Mouse (Mus musculus): ENCODE measurements around the gene Rassf1. TPM values are rescaled to one million over a fixed set of nuclear protein-coding genes. Genes with fewer than 3 reads are reported as not detected.
"Not testable (repeated sequence)": the region's sequence is repeated elsewhere in the genome, so short reads cannot be mapped to it uniquely, and the experiment has no call there.

Gene Rassf1
- polyA plus RNA-seq, 1 experiment from 2014 or later, result 37.0 TPM

DNA sequence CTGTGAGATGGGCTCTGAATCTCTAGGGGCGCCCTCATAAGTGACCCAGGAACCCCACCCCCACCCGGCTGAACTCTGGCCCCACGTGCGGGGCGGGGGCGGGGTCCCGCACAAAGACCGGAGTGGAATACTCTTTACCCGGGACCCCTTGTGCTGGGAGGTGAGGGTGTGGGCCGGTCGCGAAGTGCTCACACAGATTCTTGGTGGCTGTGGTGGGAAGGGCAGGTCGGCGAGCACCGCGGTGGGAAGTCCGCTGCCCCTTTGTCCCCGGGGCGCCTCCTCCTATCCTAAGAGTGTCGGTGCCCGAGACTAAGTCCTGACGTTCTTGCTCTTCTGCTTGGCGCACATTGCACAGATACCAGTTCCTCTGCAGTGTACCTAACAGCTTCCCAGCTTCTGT, 17.9 kb downstream of the Rassf1 start:
- peak; percentile 21 for ATAC-seq (replicated peaks; ENCODE audit: low FRiP score)
- DNase-seq (ENCODE audit: low spot score), result no peak
- no peaks in the 10 kb centered on the region for H3K9me3 ChIP-seq (ENCODE audit: control insufficient read depth, low read length)
- H3K9ac ChIP-seq (ENCODE audit: low read depth, low read length), result peak overlapping the region; percentile 84
- H3K4me2 ChIP-seq, result peak overlapping the region; percentile 78
- H3K4me1 ChIP-seq (replicated peaks; ENCODE audit: control insufficient read depth, insufficient read depth, low read length), result peaks cover 56% of the 10 kb centered on the region
- H3K27me3 ChIP-seq (replicated peaks; ENCODE audit: control insufficient read depth, insufficient read depth, low read length), result no peaks in the 10 kb centered on the region
- H3K27ac ChIP-seq (ENCODE audit: low read depth, low read length), result peak overlapping the region; percentile 80
- peaks cover 31% of the 10 kb centered on the region for H3K36me3 ChIP-seq (ENCODE audit: control insufficient read depth, insufficient read depth, low read length)
- peak overlapping the region; percentile 80 for H3K4me3 ChIP-seq (ENCODE audit: low read depth, low read length)
- WGBS, result 0% methylated on average over 23 of the region's 23 CpGs

DNA sequence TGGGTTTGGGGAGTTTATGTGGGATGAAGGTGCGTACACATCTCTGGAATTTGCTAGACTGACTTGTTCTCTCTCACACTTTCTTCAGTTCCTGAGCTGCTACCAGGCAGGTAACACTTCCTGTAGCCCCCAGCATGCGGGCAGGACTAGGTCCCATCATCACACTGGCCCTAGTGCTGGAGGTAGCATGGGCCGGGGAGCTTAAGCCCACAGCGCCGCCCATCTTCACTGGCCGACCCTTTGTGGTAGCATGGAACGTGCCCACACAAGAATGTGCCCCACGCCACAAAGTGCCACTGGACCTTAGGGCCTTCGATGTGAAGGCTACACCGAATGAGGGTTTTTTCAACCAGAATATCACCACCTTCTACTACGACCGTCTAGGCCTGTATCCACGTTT, 18.7 kb downstream of the Rassf1 start:
- DNase-seq (ENCODE audit: low spot score) (no peak), ATAC-seq (replicated peaks; ENCODE audit: low FRiP score) (no peak)
- peak overlapping the region; percentile 80 for H3K27ac ChIP-seq (ENCODE audit: low read depth, low read length)
- H3K4me2 ChIP-seq, result peak overlapping the region; percentile 78
- H3K4me1 ChIP-seq (replicated peaks; ENCODE audit: control insufficient read depth, insufficient read depth, low read length), result peaks cover 51% of the 10 kb centered on the region
- H3K4me3 ChIP-seq (ENCODE audit: low read depth, low read length), result peak overlapping the region; percentile 80
- peak overlapping the region; percentile 84 for H3K9ac ChIP-seq (ENCODE audit: low read depth, low read length)
- H3K9me3 ChIP-seq (ENCODE audit: control insufficient read depth, low read length), result no peaks in the 10 kb centered on the region
- H3K36me3 ChIP-seq (ENCODE audit: control insufficient read depth, insufficient read depth, low read length), result peaks cover 29% of the 10 kb centered on the region
- H3K27me3 ChIP-seq (replicated peaks; ENCODE audit: control insufficient read depth, insufficient read depth, low read length), result no peaks in the 10 kb centered on the region
- 57% methylated on average over 13 of the region's 13 CpGs for WGBS

DNA sequence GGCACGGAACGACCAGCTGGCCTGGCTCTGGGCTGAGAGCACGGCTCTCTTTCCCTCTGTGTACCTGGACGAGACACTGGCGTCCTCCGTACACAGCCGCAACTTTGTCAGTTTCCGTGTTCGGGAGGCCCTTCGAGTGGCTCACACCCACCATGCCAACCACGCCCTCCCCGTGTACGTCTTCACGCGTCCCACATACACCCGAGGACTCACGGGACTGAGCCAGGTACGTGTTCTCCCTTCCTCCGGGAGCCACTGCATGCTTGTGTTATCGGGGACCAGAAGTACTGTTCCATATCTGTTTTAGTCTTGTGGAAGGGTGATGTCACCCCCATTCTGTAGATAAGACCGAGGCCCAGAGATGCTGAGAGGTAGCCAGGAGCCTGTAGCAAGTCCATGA, 19.5 kb downstream of the Rassf1 start:
- peak; percentile 64 for ATAC-seq (replicated peaks; ENCODE audit: low FRiP score)
- DNase-seq (ENCODE audit: low spot score), result no peak
- WGBS, result 59% methylated on average over 21 of the region's 21 CpGs
- Histone ChIP-seq H3K4me1 (replicated peaks; ENCODE audit: control insufficient read depth, insufficient read depth, low read length) (peaks cover 52% of the 10 kb centered on the region), H3K9me3 (ENCODE audit: control insufficient read depth, low read length) (no peaks in the 10 kb centered on the region), H3K27me3 (replicated peaks; ENCODE audit: control insufficient read depth, insufficient read depth, low read length) (no peaks in the 10 kb centered on the region), H3K36me3 (ENCODE audit: control insufficient read depth, insufficient read depth, low read length) (peaks cover 25% of the 10 kb centered on the region), H3K4me3 (ENCODE audit: low read depth, low read length) (peak overlapping the region; percentile 80), H3K9ac (ENCODE audit: low read depth, low read length) (peak overlapping the region; percentile 84), H3K27ac (ENCODE audit: low read depth, low read length) (peak overlapping the region; percentile 80), H3K4me2 (peak overlapping the region; percentile 78)

DNA sequence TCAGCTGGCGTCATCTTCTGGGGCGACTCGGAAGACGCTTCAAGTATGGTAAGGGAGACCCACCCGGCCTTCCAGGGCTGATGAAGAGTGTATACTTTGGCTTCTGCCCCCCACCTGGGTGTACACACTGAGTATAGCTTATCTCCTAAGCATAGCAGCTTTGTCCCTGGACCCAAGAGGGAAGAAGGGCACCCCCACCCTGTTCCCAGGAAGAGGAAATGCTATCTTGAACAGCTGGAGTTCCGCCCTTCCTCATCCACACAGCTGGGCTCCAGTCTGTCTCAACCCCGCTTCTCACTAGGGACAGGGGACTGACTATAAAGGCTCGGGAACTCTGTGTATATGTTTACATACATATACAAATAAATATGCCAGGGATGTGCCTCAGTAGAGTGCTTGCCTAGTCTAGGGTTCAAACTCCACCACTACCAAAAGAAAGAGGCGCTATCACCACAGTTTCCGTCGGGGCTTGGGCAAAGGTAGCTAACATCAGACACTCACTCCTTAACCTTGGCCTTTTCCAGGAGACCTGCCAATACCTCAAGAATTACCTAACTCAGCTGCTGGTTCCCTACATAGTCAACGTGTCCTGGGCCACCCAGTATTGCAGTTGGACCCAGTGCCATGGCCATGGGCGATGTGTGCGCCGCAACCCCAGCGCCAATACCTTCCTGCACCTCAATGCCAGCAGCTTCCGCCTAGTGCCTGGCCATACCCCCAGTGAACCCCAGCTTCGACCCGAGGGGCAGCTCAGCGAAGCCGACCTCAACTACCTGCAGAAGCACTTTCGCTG, 20.4 kb downstream of the Rassf1 start:
- Histone ChIP-seq H3K4me3 (ENCODE audit: low read depth, low read length) (peak overlapping the region; percentile 80), H3K9me3 (ENCODE audit: control insufficient read depth, low read length) (no peaks in the 10 kb centered on the region), H3K27ac (ENCODE audit: low read depth, low read length) (peak overlapping the region; percentile 52), H3K27me3 (replicated peaks; ENCODE audit: control insufficient read depth, insufficient read depth, low read length) (no peaks in the 10 kb centered on the region), H3K4me2 (peak overlapping the region; percentile 78), H3K9ac (ENCODE audit: low read depth, low read length) (peak overlapping the region; percentile 84; the same call in 1 of the 2 replicates), H3K4me1 (replicated peaks; ENCODE audit: control insufficient read depth, insufficient read depth, low read length) (peaks cover 52% of the 10 kb centered on the region), H3K36me3 (ENCODE audit: control insufficient read depth, insufficient read depth, low read length) (peaks cover 25% of the 10 kb centered on the region)
- ATAC-seq (replicated peaks; ENCODE audit: low FRiP score) (no peak; the same call in 1 of the 2 replicates), DNase-seq (ENCODE audit: low spot score) (no peak)
- WGBS, result 85% methylated on average over 22 of the region's 22 CpGs

DNA sequence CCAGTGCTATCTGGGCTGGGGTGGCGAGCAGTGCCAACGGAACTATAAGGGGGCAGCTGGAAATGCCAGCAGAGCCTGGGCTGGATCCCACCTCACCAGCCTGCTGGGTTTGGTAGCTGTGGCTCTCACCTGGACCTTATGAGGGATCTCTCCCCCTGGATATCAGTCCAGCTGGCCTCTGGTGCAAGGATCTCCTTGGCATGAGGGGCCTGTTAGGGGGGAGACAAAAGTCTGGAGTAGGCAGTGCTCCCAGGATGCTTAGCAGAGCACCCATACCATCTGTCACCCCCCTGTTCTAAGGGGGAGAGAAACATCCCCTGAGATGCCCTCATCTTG, 20.9 kb downstream of the Rassf1 start:
- peak overlapping the region; percentile 80; the same call in 1 of the 2 replicates for H3K4me3 ChIP-seq (ENCODE audit: low read depth, low read length)
- peak overlapping the region; percentile 52 for H3K27ac ChIP-seq (ENCODE audit: low read depth, low read length)
- no peak for DNase-seq (ENCODE audit: low spot score)
- H3K27me3 ChIP-seq (replicated peaks; ENCODE audit: control insufficient read depth, insufficient read depth, low read length), result no peaks in the 10 kb centered on the region
- H3K9me3 ChIP-seq (ENCODE audit: control insufficient read depth, low read length), result no peaks in the 10 kb centered on the region
- H3K4me1 ChIP-seq (replicated peaks; ENCODE audit: control insufficient read depth, insufficient read depth, low read length), result peaks cover 53% of the 10 kb centered on the region
- H3K4me2 ChIP-seq, result peak overlapping the region; percentile 78
- H3K36me3 ChIP-seq (ENCODE audit: control insufficient read depth, insufficient read depth, low read length), result peaks cover 25% of the 10 kb centered on the region
- H3K9ac ChIP-seq (ENCODE audit: low read depth, low read length), result no peak overlapping the region
- no peak for ATAC-seq (replicated peaks; ENCODE audit: low FRiP score)
- WGBS, result 95% methylated on average over 2 of the region's 2 CpGs

DNA sequence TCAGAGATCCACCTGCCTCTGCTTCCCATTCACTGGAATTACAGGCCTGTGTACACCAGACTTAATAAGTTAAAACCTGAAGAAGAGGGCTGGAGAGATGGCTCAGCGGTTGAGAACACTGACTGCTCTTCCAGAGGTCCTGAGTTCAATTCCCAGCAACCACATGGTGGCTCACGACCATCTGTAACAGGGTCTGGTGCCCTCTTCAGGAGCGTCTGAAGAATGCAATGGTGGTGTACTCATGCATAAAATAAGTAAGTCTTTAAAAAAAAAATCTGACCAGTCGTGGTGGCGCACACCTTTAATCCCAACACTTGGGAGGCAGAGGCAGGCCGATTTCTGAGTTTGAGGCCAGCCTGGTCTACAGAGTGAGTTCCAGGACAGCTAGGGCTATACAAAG, 22.4 kb downstream of the Rassf1 start:
- WGBS, result 78% methylated on average over 6 of the region's 6 CpGs
- Histone ChIP-seq H3K36me3 (ENCODE audit: control insufficient read depth, insufficient read depth, low read length) (peaks cover 25% of the 10 kb centered on the region), H3K4me1 (replicated peaks; ENCODE audit: control insufficient read depth, insufficient read depth, low read length) (peaks cover 48% of the 10 kb centered on the region)

DNA sequence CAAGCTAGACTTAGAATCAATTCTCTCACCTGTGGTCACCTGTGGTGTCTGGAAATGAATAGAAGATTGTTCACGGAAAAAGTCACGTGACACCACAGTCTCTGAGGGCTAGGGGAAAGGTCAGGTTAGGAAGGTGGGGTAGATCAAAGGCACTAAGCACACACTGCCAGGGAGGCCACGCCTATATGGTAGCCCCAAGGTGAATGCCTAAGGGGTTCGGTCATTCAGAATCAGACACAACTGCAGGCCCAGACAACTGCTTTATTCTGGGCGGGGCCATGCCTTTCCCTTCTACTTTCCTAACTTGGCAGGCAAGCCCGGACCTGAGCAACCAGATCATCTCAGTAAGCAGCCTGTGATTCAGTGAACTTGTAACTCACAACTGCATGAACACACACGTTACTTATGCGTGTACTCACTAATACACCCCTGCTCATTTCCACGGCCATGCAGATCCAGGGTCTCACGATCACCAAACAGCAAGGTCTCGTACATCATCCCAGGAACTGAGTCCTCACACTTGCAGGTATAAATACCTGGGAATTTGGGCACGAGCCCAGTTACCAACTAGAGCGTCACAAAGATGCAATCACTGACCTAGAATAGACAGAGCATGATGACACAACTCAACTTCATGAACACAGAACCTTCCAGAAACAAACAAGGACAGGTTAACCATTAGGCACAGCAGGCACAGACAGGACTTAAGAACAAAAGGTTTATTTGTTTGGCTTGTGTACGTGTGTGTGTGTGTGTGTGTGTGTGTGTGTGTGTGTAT, 24.4 kb downstream of the Rassf1 start:
- peak overlapping the region; percentile 88; the same call in 1 of the 2 replicates for H3K4me2 ChIP-seq
- 78% methylated on average over 14 of the region's 14 CpGs for WGBS

More for the DNA sequence above, 22.4 kb downstream of the Rassf1 start:
- not testable (repeated sequence) for H3K4me2 ChIP-seq; H3K9me3 ChIP-seq (ENCODE audit: control insufficient read depth, low read length); H3K27ac ChIP-seq (ENCODE audit: low read depth, low read length); H3K4me3 ChIP-seq (ENCODE audit: low read depth, low read length); ATAC-seq (replicated peaks; ENCODE audit: low FRiP score); H3K9ac ChIP-seq (ENCODE audit: low read depth, low read length); DNase-seq (ENCODE audit: low spot score); H3K27me3 ChIP-seq (replicated peaks; ENCODE audit: control insufficient read depth, insufficient read depth, low read length)

DNA sequence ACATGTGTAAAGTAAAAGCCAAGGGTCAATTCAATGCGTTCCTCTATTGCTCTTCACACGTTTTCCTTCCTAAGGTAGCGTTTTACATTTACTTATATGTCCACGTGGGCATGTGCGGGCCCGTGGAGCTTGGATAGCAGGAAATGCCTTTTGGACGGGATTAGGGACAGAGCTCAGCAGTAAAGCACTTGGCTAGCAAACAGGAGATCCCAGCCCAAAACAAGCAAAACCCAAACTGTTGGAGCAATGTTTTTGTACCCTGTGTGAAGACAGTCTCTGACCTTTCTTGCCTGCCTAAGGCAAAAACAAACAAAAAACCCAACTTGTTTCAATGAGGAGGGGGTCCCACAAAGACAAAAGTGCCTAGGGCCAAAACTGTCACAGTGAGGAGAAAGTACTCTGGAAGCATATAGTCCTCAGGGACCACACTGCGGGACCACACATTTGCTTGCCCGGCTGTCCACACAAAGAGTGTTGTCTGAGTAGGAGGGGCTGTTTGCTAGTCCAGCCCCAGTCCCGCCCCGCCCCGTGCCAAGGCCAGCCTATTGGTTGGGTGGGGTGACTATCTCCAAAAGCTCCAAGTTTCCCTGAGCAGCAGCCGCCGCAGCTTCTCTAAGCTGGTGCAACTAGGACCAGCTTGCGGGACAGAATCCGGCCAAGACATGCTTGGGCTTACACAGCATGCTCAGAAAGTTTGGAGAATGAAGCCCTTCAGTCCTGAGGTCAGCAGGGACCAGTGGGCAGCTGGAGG, 25.2 kb downstream of the Rassf1 start, which contains the start of gene Hyal1:
TSS of gene Hyal1 (plus strand) at position 571 of the 751 bp plus-strand sequence.
- H3K4me1 ChIP-seq (replicated peaks; ENCODE audit: control insufficient read depth, insufficient read depth, low read length), result peaks cover 32% of the 10 kb centered on the region
- no peaks in the 10 kb centered on the region for H3K27me3 ChIP-seq (replicated peaks; ENCODE audit: control insufficient read depth, insufficient read depth, low read length)
- ATAC-seq (replicated peaks; ENCODE audit: low FRiP score) (peak; percentile 78), DNase-seq (ENCODE audit: low spot score) (peak; percentile 84)
- peak within 1 kb of the TSS; percentile 74 for H3K27ac ChIP-seq (ENCODE audit: low read depth, low read length)
- peaks cover 21% of the 10 kb centered on the region for H3K36me3 ChIP-seq (ENCODE audit: control insufficient read depth, insufficient read depth, low read length)
- H3K4me2 ChIP-seq, result peak within 1 kb of the TSS; percentile 88
- H3K4me3 ChIP-seq (ENCODE audit: low read depth, low read length), result peak within 1 kb of the TSS; percentile 51
- 30% methylated on average over 16 of the region's 16 CpGs for WGBS
- no peaks in the 10 kb centered on the region for H3K9me3 ChIP-seq (ENCODE audit: control insufficient read depth, low read length)
- H3K9ac ChIP-seq (ENCODE audit: low read depth, low read length), result peak within 1 kb of the TSS; percentile 71

More for the DNA sequence above, 24.4 kb downstream of the Rassf1 start:
- ATAC-seq (replicated peaks; ENCODE audit: low FRiP score), result no peak
- peaks cover 40% of the 10 kb centered on the region for H3K4me1 ChIP-seq (replicated peaks; ENCODE audit: control insufficient read depth, insufficient read depth, low read length)
- H3K27ac ChIP-seq (ENCODE audit: low read depth, low read length), result peak overlapping the region; percentile 74
- peaks cover 25% of the 10 kb centered on the region for H3K36me3 ChIP-seq (ENCODE audit: control insufficient read depth, insufficient read depth, low read length)
- no peak for DNase-seq (ENCODE audit: low spot score)
- no peaks in the 10 kb centered on the region for H3K9me3 ChIP-seq (ENCODE audit: control insufficient read depth, low read length)
- no peak overlapping the region; the same call in 1 of the 2 replicates for H3K9ac ChIP-seq (ENCODE audit: low read depth, low read length)
- H3K4me3 ChIP-seq (ENCODE audit: low read depth, low read length), result no peak overlapping the region
- H3K27me3 ChIP-seq (replicated peaks; ENCODE audit: control insufficient read depth, insufficient read depth, low read length), result no peaks in the 10 kb centered on the region

Measured in liver, embryonic 11.5 days (tissue).